Mouse (Mus musculus) stomach, postnatal 0 days (tissue): ENCODE data around the gene Cfl1. TPM values are rescaled to one million over a fixed set of nuclear protein-coding genes. Genes with fewer than 3 reads are reported as not detected.
"Not testable (repeated sequence)": the region's sequence is repeated elsewhere in the genome, so short reads cannot be mapped to it uniquely, and the experiment has no call there.

Experiments used
- ATAC-seq: fragments of 200-750 bp; cut with Nextera tagmentation; 2 replicates; pipeline ENCODE4 v1.8.0; 2017; ENCODE audit not compliant: low FRiP score, low TSS enrichment
- DNase-seq: peaks from one replicate; pipeline ENCODE4 v3.0.0-alpha.2; 2016; ENCODE audit warnings: low spot score
- H3K27ac ChIP-seq: fragments of 300-500 bp; sonication (generic); replicated peaks from 2 replicates; pipeline ENCODE4 v1.5.1; 2014; ENCODE audit warnings: mild to moderate bottlenecking, control low read depth
- H3K27me3 ChIP-seq: fragments of 300-500 bp; sonication (generic); 2 replicates; pipeline ENCODE4 v1.6.1; 2014; ENCODE audit warnings: low read length; ENCODE audit not compliant: control insufficient read depth, insufficient read depth
- H3K36me3 ChIP-seq: fragments of 300-500 bp; sonication (generic); 2 replicates; pipeline ENCODE4 v1.6.1; 2014; ENCODE audit warnings: low read length, mixed read lengths; ENCODE audit not compliant: control insufficient read depth, insufficient read depth
- H3K4me1 ChIP-seq: fragments of 300-500 bp; sonication (generic); replicated peaks from 2 replicates; pipeline ENCODE4 v1.6.1; 2014; ENCODE audit warnings: antibody characterized with exemption; ENCODE audit not compliant: control insufficient read depth, insufficient read depth
- H3K4me2 ChIP-seq: fragments of 300-500 bp; sonication (generic); replicated peaks from 2 replicates; pipeline ENCODE4 v1.6.1; 2014; ENCODE audit warnings: low read depth, mild to moderate bottlenecking, control low read depth, moderate library complexity
- H3K4me3 ChIP-seq: fragments of 300-500 bp; sonication (generic); 2 replicates; pipeline ENCODE4 v1.5.1; 2014; ENCODE audit warnings: low read depth, low read length, control low read depth
- H3K9ac ChIP-seq: fragments of 300-500 bp; sonication (generic); 2 replicates; pipeline ENCODE4 v1.6.1; 2014; ENCODE audit warnings: mild to moderate bottlenecking, low read length, control low read depth, mixed read lengths
- H3K9me3 ChIP-seq: fragments of 300-500 bp; sonication (generic); 2 replicates; pipeline ENCODE4 v1.6.1; 2016; ENCODE audit warnings: low read length; ENCODE audit not compliant: control insufficient read depth
- CTCF ChIP-seq: IDR thresholded peaks from 2 replicates; pipeline ENCODE4 v1.5.1; 2016; ENCODE audit warnings: antibody characterized with exemption, low read depth, mild to moderate bottlenecking, moderate library complexity
- EP300 ChIP-seq: optimal IDR thresholded peaks from 2 replicates; pipeline ENCODE3; 2016; ENCODE audit warnings: antibody characterized with exemption
- WGBS: fragments of 180-500 bp; shearing (Covaris S2); extraction: QIAGEN DNeasy Blood & Tissue Kit; methylation state at CpG from one replicate; pipeline ENCODE4 v1.1.7; 2014; 5-methylcytosine and 5-hydroxymethylcytosine counted together
- polyA plus RNA-seq: library from polyadenylated mRNA; unstranded; fragments of >200 nt; fragmentation: Nextera tagmentation; extraction: Ambion mirVana; gene quantifications from 2 replicates; pipeline ENCODE4 v1.2.1, GENCODE M21; 2015

The Cfl1 gene
- polyA plus RNA-seq, 1 experiment from 2014 or later, result 1,389 TPM

GRCm38 (mm10) chr19:5487768-5488550, 2.3 kb upstream of the Cfl1 start, which contains the start of gene Mus81:
Mus81 (minus strand) TSS chr19:5488402.
- Histone ChIP-seq H3K27me3 (no peaks in the 10 kb centered on the region), H3K27ac (peak within 1 kb of the TSS; percentile 96), H3K9ac (peak within 1 kb of the TSS; percentile 55), H3K9me3 (no peaks in the 10 kb centered on the region), H3K4me1 (no peaks in the 10 kb centered on the region), H3K4me2 (peak within 1 kb of the TSS; percentile 70), H3K36me3 (peaks cover 10% of the 10 kb centered on the region; the same call in 1 of the 2 replicates), H3K4me3 (peak within 1 kb of the TSS; percentile 45)
- WGBS, result under 1% methylated on average over 39 of the region's 39 CpGs
- ATAC-seq (peak; percentile 74), DNase-seq (peak; percentile 96)
- TF ChIP-seq CTCF, result peak; percentile 93
- peak; percentile 68 for TF ChIP-seq EP300

- 0% methylated on average over 26 of the region's 26 CpGs for WGBS
- Histone ChIP-seq H3K4me3 (peak overlapping the region; percentile 45), H3K9me3 (no peaks in the 10 kb centered on the region), H3K27ac (peak overlapping the region; percentile 96), H3K36me3 (peaks cover 6% of the 10 kb centered on the region; the same call in 1 of the 2 replicates), H3K4me1 (no peaks in the 10 kb centered on the region), H3K9ac (peak overlapping the region; percentile 52), H3K27me3 (no peaks in the 10 kb centered on the region), H3K4me2 (peak overlapping the region; percentile 70)
- TF ChIP-seq CTCF (peak; percentile 46; the same call in 1 of the 2 replicates), EP300 (no peak)
- ATAC-seq (peak; percentile 86), DNase-seq (peak; percentile 96)
Observed at GRCm38 (mm10) chr19:5488878-5489571, 1.2 kb upstream of the Cfl1 start.

- H3K4me1 ChIP-seq, H3K9ac ChIP-seq, H3K4me3 ChIP-seq, H3K27me3 ChIP-seq, H3K36me3 ChIP-seq, ATAC-seq, H3K9me3 ChIP-seq, DNase-seq: not testable (repeated sequence)
- H3K4me2 ChIP-seq, result peak overlapping the region; percentile 70
- H3K27ac ChIP-seq, result peak overlapping the region; percentile 96; the same call in 1 of the 2 replicates
- 39% methylated on average over 10 of the region's 10 CpGs for WGBS
Observed at GRCm38 (mm10) chr19:5489721-5490120, 534 bp upstream of the Cfl1 start.

GRCm38 (mm10) chr19:5490898-5491708, 848 bp downstream of the Cfl1 start:
- Histone ChIP-seq H3K9ac (peak overlapping the region; percentile 93), H3K4me1 (no peaks in the 10 kb centered on the region), H3K27ac (peak overlapping the region; percentile 99), H3K36me3 (peaks cover 13% of the 10 kb centered on the region; the same call in 1 of the 2 replicates), H3K27me3 (no peaks in the 10 kb centered on the region), H3K4me2 (peak overlapping the region; percentile 64), H3K4me3 (peak overlapping the region; percentile 91), H3K9me3 (no peaks in the 10 kb centered on the region)
- TF ChIP-seq EP300 (no peak), CTCF (0 out of 2 replicates have a peak, but pooled peaks have one; percentile 0)
- ATAC-seq, result peak; percentile 47
- under 1% methylated on average over 55 of the region's 59 CpGs for WGBS
- DNase-seq, result peak; percentile 86

- H3K27me3 ChIP-seq, result no peaks in the 10 kb centered on the region
- no peak for TF ChIP-seq CTCF
- no peak for TF ChIP-seq EP300
- H3K9ac ChIP-seq, result no peak overlapping the region
- DNase-seq, result no peak
- 81% methylated on average over 4 of the region's 4 CpGs for WGBS
- H3K4me1 ChIP-seq, result no peaks in the 10 kb centered on the region
- H3K36me3 ChIP-seq, result peaks cover 17% of the 10 kb centered on the region
- H3K9me3 ChIP-seq, result no peaks in the 10 kb centered on the region
- H3K4me2 ChIP-seq, result no peak overlapping the region
- ATAC-seq, result no peak
- no peak overlapping the region for H3K27ac ChIP-seq
- H3K4me3 ChIP-seq, result no peak overlapping the region
Observed at GRCm38 (mm10) chr19:5492641-5493040, 2.4 kb downstream of the Cfl1 start.
